Mouse (Mus musculus) liver, embryonic 15.5 days (tissue): ENCODE results near the gene Hcar1. TPM values are rescaled to one million over a fixed set of nuclear protein-coding genes. Genes with fewer than 3 reads are reported as not detected.

Experiments used
- ATAC-seq: fragments of 200-750 bp; cut with Nextera tagmentation; 2 replicates; pipeline ENCODE4 v1.8.0; 2017; ENCODE audit warnings: moderate number of reproducible peaks, mild to moderate bottlenecking, moderate library complexity; ENCODE audit not compliant: insufficient read depth
- H3K27ac ChIP-seq: fragments of 300-500 bp; sonication (generic); replicated peaks from 2 replicates; pipeline ENCODE4 v1.5.1; 2015; ENCODE audit warnings: mild to moderate bottlenecking, inconsistent platforms
- H3K27me3 ChIP-seq: fragments of 300-500 bp; sonication (generic); 2 replicates; pipeline ENCODE4 v1.6.1; 2015; ENCODE audit warnings: mild to moderate bottlenecking, inconsistent platforms
- H3K36me3 ChIP-seq: fragments of 300-500 bp; sonication (generic); replicated peaks from 2 replicates; pipeline ENCODE4 v1.6.1; 2015; ENCODE audit warnings: moderate library complexity, mild to moderate bottlenecking, inconsistent platforms
- H3K4me1 ChIP-seq: fragments of 300-500 bp; sonication (generic); replicated peaks from 2 replicates; pipeline ENCODE4 v1.6.1; 2015; ENCODE audit warnings: inconsistent platforms
- H3K4me2 ChIP-seq: fragments of 300-500 bp; sonication (generic); 2 replicates; pipeline ENCODE4 v1.6.1; 2015; ENCODE audit warnings: moderate library complexity, mild to moderate bottlenecking, inconsistent platforms
- H3K4me3 ChIP-seq: fragments of 300-500 bp; sonication (generic); replicated peaks from 2 replicates; pipeline ENCODE4 v1.5.1; 2015; ENCODE audit warnings: mild to moderate bottlenecking, inconsistent platforms
- H3K9ac ChIP-seq: fragments of 300-500 bp; sonication (generic); 2 replicates; pipeline ENCODE4 v1.6.1; 2015; ENCODE audit warnings: moderate library complexity, mild to moderate bottlenecking, inconsistent platforms
- H3K9me3 ChIP-seq: fragments of 300-500 bp; sonication (generic); replicated peaks from 2 replicates; pipeline ENCODE4 v1.6.1; 2016; ENCODE audit warnings: inconsistent platforms
- WGBS: fragments of 180-500 bp; shearing (Covaris S2); methylation state at CpG from one replicate; pipeline ENCODE4 v1.1.7; 2015; ENCODE audit warnings: mixed read lengths; ENCODE audit not compliant: insufficient replicate concordance; 5-methylcytosine and 5-hydroxymethylcytosine counted together
- polyA plus RNA-seq: library from polyadenylated mRNA; unstranded; fragments of >200 nt; fragmentation: Nextera tagmentation; extraction: Ambion mirVana; gene quantifications from 2 replicates; pipeline ENCODE4 v1.2.1, GENCODE M21; 2015

Hcar1 gene
- 0.10 and 0.13 TPM in 2 replicates for polyA plus RNA-seq

- no peaks in the 10 kb centered on the region for H3K36me3 ChIP-seq
- H3K4me3 ChIP-seq, result no peak within 1 kb of the TSS
- no peaks in the 10 kb centered on the region for H3K9me3 ChIP-seq
- H3K4me1 ChIP-seq, result 0 out of 2 replicates have a peak, but pooled peaks cover 9% of the 10 kb centered on the region
- H3K27me3 ChIP-seq, result peaks cover 24% of the 10 kb centered on the region
- no peak within 1 kb of the TSS for H3K9ac ChIP-seq
- 47% methylated on average over 12 of the region's 12 CpGs for WGBS
- ATAC-seq, result no peak
- H3K4me2 ChIP-seq, result no peak within 1 kb of the TSS
- H3K27ac ChIP-seq, result no peak within 1 kb of the TSS
Measured at GRCm38 (mm10) chr5:123879928-123880327, at the start of gene Hcar1. Hcar1 (minus strand) TSS chr5:123880020.

GRCm38 (mm10) chr5:123927118-123927517 is 47.3 kb upstream of the Hcar1 start, which contains the start of gene Gm43518:
Gm43518 (plus strand) TSS chr5:123927418.
- no peaks in the 10 kb centered on the region for H3K27me3 ChIP-seq
- no peak for ATAC-seq
- WGBS, result 83% methylated on average over 9 of the region's 9 CpGs

DNA sequence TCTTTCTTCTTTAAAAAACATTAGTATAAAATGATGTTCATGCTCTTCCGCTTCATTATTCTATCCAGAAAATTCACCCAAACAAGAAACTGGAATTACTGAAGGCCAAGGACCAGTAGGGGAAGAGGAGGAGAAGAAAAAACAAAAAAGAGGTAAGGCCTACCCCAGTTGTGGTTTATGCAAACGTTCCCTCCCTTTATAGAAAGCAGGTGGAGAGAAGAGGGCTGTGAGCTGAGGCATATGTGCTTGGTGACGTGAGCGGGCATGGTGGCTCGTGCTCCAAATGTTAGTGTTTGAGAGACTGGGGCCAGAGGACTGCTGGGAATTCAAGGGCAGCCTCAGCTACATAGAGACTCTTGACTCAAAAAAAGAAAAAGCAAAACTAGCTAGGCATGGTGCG is 42.3 kb upstream of the Hcar1 start:
- no peak overlapping the region for H3K27ac ChIP-seq
- no peaks in the 10 kb centered on the region for H3K9me3 ChIP-seq
- H3K4me2 ChIP-seq, result no peak overlapping the region
- ATAC-seq, result no peak
- WGBS, result 71% methylated on average over 6 of the region's 6 CpGs
- H3K36me3 ChIP-seq, result peaks cover 87% of the 10 kb centered on the region
- no peaks in the 10 kb centered on the region for H3K27me3 ChIP-seq
- no peak overlapping the region for H3K4me3 ChIP-seq
- H3K4me1 ChIP-seq, result no peaks in the 10 kb centered on the region
- H3K9ac ChIP-seq, result no peak overlapping the region

More at GRCm38 (mm10) chr5:123927118-123927517, 47.3 kb upstream of the Hcar1 start, which contains the start of gene Gm43518:
- Histone ChIP-seq H3K36me3 (peaks cover 68% of the 10 kb centered on the region), H3K4me1 (peaks cover 12% of the 10 kb centered on the region), H3K9ac (no peak within 1 kb of the TSS), H3K9me3 (no peaks in the 10 kb centered on the region), H3K4me3 (no peak within 1 kb of the TSS), H3K4me2 (no peak within 1 kb of the TSS), H3K27ac (no peak within 1 kb of the TSS)

- no peaks in the 10 kb centered on the region for H3K27me3 ChIP-seq
- no peak overlapping the region for H3K4me2 ChIP-seq
- H3K4me1 ChIP-seq, result no peaks in the 10 kb centered on the region
- 70% methylated on average over 3 of the region's 3 CpGs for WGBS
- no peak overlapping the region for H3K4me3 ChIP-seq
- ATAC-seq, result no peak
- H3K9me3 ChIP-seq, result no peaks in the 10 kb centered on the region
- no peak overlapping the region for H3K27ac ChIP-seq
- peaks cover 65% of the 10 kb centered on the region for H3K36me3 ChIP-seq
- no peak overlapping the region for H3K9ac ChIP-seq
Measured at GRCm38 (mm10) chr5:123914852-123915251, 35.0 kb upstream of the Hcar1 start.

DNA sequence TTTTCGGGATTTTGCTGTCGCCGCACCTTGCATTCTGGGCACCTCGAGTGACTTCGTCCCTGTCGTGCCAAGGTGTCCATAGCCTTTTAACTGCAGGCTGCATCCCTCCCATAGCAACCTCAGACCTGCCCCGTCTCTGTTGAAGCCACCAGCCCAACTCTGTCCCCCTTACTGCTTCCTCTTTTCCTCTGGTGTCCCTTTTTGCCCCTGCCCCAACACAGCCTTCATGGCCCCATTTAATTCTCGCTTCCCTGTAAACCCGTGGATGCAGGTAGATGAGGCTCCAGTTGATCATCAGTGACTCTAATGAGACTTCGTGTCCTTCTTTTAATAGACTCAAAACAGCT is 27.8 kb upstream of the Hcar1 start:
- H3K9me3 ChIP-seq, result no peaks in the 10 kb centered on the region
- H3K27me3 ChIP-seq, result no peaks in the 10 kb centered on the region
- WGBS, result 2% methylated on average over 10 of the region's 10 CpGs
- peak overlapping the region; percentile 83 for H3K27ac ChIP-seq
- peak overlapping the region; percentile 94 for H3K9ac ChIP-seq
- peak overlapping the region; percentile 95 for H3K4me2 ChIP-seq
- H3K4me1 ChIP-seq, result peaks cover 27% of the 10 kb centered on the region
- H3K36me3 ChIP-seq, result peaks cover 34% of the 10 kb centered on the region
- ATAC-seq, result no peak
- peak overlapping the region; percentile 93 for H3K4me3 ChIP-seq

- Histone ChIP-seq H3K4me2 (peak within 1 kb of the TSS; percentile 95), H3K4me3 (peak within 1 kb of the TSS; percentile 93), H3K27ac (peak within 1 kb of the TSS; percentile 83), H3K36me3 (peaks cover 32% of the 10 kb centered on the region), H3K9me3 (no peaks in the 10 kb centered on the region), H3K9ac (peak within 1 kb of the TSS; percentile 94), H3K4me1 (peaks cover 27% of the 10 kb centered on the region), H3K27me3 (no peaks in the 10 kb centered on the region)
- peak; percentile 93 for ATAC-seq
- under 1% methylated on average over 61 of the region's 61 CpGs for WGBS
Measured at GRCm38 (mm10) chr5:123906976-123907630, 27.3 kb upstream of the Hcar1 start, which contains the start of gene Denr. Denr (plus strand) TSS chr5:123907175.

DNA sequence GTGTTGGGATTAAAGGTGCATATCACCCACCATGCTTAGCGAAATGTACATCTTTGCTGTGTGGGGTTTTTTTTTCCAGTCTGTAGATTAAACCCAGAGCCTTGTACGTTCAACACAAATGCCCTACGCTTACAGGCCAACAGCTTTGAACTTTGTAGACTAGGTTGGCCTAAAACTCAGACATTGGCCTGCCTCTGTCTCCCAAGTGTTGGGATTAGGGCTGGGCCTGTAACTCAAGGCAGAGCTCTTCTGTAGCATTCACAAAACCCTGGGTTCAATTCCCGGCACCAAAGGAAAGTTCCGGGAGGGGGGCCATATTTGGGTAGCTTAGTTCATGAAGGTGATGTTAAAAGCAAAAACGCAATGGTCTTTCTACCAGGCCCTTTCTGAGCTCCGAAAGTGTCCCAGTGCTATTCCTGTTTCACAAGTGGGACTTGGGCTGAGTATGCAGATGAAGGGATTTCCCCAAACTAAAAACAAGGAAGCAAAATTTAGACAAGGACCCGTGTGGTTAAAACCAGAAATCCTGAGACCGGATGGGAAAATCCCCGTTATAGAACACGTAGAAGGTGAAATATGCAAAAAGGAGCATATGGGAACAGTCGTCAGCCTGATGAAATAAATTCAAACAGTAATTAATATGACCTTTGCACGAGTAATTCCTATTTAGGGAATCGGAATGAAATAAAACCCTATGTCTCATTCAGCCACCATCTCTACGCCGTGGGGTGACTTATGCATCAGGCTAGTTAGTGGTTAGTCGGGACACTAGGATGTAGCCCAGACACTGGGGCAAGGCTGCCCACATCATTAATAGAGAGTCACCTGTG is 26.5 kb upstream of the Hcar1 start:
- Histone ChIP-seq H3K4me3 (peak overlapping the region; percentile 93), H3K9ac (no peak overlapping the region), H3K4me2 (peak overlapping the region; percentile 95), H3K27ac (0 out of 2 replicates have a peak overlapping the region, but pooled peaks have one; percentile 41), H3K4me1 (peaks cover 27% of the 10 kb centered on the region), H3K27me3 (no peaks in the 10 kb centered on the region), H3K9me3 (no peaks in the 10 kb centered on the region), H3K36me3 (peaks cover 27% of the 10 kb centered on the region)
- WGBS, result 58% methylated on average over 17 of the region's 17 CpGs
- ATAC-seq, result no peak

GRCm38 (mm10) chr5:123904059-123904672 is 24.3 kb upstream of the Hcar1 start:
- H3K27me3 ChIP-seq, result no peaks in the 10 kb centered on the region
- no peak overlapping the region for H3K27ac ChIP-seq
- no peak overlapping the region for H3K9ac ChIP-seq
- no peaks in the 10 kb centered on the region for H3K9me3 ChIP-seq
- ATAC-seq, result no peak
- no peak overlapping the region for H3K4me3 ChIP-seq
- H3K4me1 ChIP-seq, result peaks cover 27% of the 10 kb centered on the region
- H3K4me2 ChIP-seq, result no peak overlapping the region
- peaks cover 10% of the 10 kb centered on the region for H3K36me3 ChIP-seq
- 59% methylated on average over 11 of the region's 11 CpGs for WGBS

GRCm38 (mm10) chr5:123897352-123897751 is 17.5 kb upstream of the Hcar1 start:
- no peak overlapping the region for H3K4me3 ChIP-seq
- ATAC-seq, result no peak
- no peaks in the 10 kb centered on the region for H3K36me3 ChIP-seq
- H3K27ac ChIP-seq, result no peak overlapping the region
- H3K4me1 ChIP-seq, result peaks cover 3% of the 10 kb centered on the region; the same call in 1 of the 2 replicates
- no peaks in the 10 kb centered on the region for H3K9me3 ChIP-seq
- no peak overlapping the region for H3K9ac ChIP-seq
- no peak overlapping the region for H3K4me2 ChIP-seq
- 41% methylated on average over 13 of the region's 13 CpGs for WGBS
- H3K27me3 ChIP-seq, result no peaks in the 10 kb centered on the region

DNA sequence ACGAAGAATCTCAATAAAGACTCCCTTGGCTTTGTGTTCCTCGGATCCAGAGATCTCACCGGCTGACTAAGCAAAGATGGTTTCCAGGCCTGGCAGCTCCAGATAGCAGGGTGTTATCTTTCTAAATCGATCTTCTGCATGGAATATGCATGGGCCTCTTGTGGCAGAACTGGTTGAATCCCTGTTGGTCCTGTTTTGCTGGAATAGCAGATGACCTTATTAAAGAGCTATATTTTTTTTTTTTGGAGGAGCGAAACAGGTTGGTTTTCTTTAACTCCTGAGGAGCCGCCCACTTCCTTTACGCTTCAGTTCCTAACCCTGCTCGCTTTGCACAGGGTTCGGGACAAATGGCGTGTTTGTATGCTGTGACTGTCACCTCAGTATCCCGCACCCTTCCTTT is 16.6 kb upstream of the Hcar1 start:
- H3K4me2 ChIP-seq, result no peak overlapping the region
- H3K27ac ChIP-seq, result no peak overlapping the region
- no peak overlapping the region for H3K4me3 ChIP-seq
- H3K36me3 ChIP-seq, result no peaks in the 10 kb centered on the region
- H3K4me1 ChIP-seq, result peaks cover 7% of the 10 kb centered on the region; the same call in 1 of the 2 replicates
- H3K27me3 ChIP-seq, result no peaks in the 10 kb centered on the region
- H3K9me3 ChIP-seq, result no peaks in the 10 kb centered on the region
- H3K9ac ChIP-seq, result no peak overlapping the region
- 66% methylated on average over 11 of the region's 11 CpGs for WGBS
- ATAC-seq, result no peak

DNA sequence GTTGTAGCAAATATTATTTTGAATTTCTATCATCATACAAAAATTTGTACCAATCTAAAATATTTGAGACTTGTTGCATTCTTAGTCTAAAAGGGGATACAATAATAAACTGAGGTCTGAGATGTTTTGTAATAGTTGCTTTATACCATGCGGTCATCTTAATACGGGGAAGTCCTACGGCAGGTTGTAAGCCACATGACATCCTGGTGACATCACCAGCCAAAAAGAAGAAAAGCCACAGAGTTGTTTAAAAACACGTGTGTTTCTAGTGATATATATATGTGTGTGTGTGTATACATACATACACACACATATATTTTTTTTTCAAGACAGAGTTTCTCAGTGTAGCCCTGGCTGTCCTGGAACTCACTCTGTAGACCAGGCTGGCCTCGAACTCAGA is 13.7 kb upstream of the Hcar1 start:
- H3K36me3 ChIP-seq, result no peaks in the 10 kb centered on the region
- H3K4me1 ChIP-seq, result peaks cover 13% of the 10 kb centered on the region; the same call in 1 of the 2 replicates
- 57% methylated on average over 5 of the region's 5 CpGs for WGBS
- H3K4me3 ChIP-seq, result no peak overlapping the region
- no peak for ATAC-seq
- H3K4me2 ChIP-seq, result no peak overlapping the region
- H3K27ac ChIP-seq, result no peak overlapping the region
- H3K9ac ChIP-seq, result no peak overlapping the region
- H3K27me3 ChIP-seq, result no peaks in the 10 kb centered on the region
- H3K9me3 ChIP-seq, result no peaks in the 10 kb centered on the region
